Mouse (Mus musculus): Measurements from ENCODE around the gene Ube2d3.

DNA sequence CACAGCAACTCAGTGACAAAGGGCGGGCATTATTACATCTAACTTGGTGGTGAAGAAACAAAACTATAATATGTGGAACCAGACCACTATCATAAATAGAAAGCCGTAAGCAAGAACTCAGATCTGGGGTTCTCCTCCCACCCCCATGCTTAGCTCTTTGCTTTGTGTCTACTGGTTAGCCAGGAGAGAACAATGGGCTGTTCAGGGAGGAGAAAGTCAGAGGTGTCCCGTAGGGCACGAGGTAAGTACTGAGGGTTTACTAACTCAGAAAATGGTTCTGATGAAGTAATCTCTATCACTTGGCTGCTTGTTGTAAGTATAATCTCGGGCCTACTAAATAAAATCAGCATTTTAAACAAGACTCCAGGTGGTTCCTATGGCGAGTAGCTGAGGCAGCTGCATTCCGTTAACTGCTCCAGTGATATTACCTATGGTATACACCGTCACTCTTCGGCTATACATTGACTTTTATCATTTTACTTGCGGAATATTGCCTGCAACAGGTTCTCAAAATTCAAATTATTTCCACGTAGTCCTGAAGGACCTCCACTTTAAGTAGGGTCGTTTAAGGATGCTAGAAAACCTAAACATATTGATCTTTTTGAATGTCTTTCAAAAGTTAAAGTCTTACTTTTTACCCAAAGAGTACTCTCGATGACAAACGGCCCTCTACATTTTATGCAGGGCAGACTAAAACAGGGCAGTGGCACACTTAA is 890 bp upstream of the Ube2d3 start:
- TF ChIP-seq GATA1 (IDR thresholded peaks at IDR 0.05; ENCODE audit: borderline replicate concordance, low read length), result no peak
- TF ChIP-seq FLI1 (IDR thresholded peaks at IDR 0.05; ENCODE audit: low read length), result no peak

Measured in megakaryocyte, embryonic 14.5 days (primary cell).